Mouse (Mus musculus) G1E (cell line): ENCODE measurements around the gene Vps54. TPM values are rescaled to one million over a fixed set of nuclear protein-coding genes. Genes with fewer than 3 reads are reported as not detected.

Experiments
- ATAC-seq: 2 replicates; pipeline ENCODE4 v1.8.0; 2016; ENCODE audit warnings: mild to moderate bottlenecking; ENCODE audit not compliant: insufficient number of reproducible peaks, poor library complexity, low FRiP score, severe bottlenecking; ENCODE audit errors: extremely low read depth
- DNase-seq: peaks from one replicate; pipeline ENCODE4 v3.0.0; 2012; ENCODE audit warnings: low spot score
- H3K27me3 ChIP-seq: 2 replicates; pipeline ENCODE4 v1.6.1; 2012; ENCODE audit warnings: mild to moderate bottlenecking, low read length, inconsistent platforms; ENCODE audit not compliant: insufficient read depth
- H3K36me3 ChIP-seq: replicated peaks from 2 replicates; pipeline ENCODE3; 2012; ENCODE audit warnings: mild to moderate bottlenecking, inconsistent platforms
- H3K4me1 ChIP-seq: 2 replicates; pipeline ENCODE4 v1.6.1; 2012; ENCODE audit warnings: low read depth, low read length, inconsistent platforms, mixed read lengths; ENCODE audit not compliant: insufficient read depth
- H3K4me3 ChIP-seq: 2 replicates; pipeline ENCODE4 v1.5.1; 2012; ENCODE audit warnings: low read depth, mild to moderate bottlenecking, inconsistent platforms, low read length, moderate library complexity, mixed read lengths
- H3K9me3 ChIP-seq: replicated peaks from 2 replicates; pipeline ENCODE4 v1.6.1; 2012; ENCODE audit warnings: inconsistent platforms
- CTCF ChIP-seq: IDR thresholded peaks from 2 replicates; pipeline ENCODE4 v1.5.1; 2012; ENCODE audit warnings: low read depth, low read length, inconsistent platforms, mixed read lengths
- GATA1 ChIP-seq: IDR thresholded peaks from 2 replicates; pipeline ENCODE4 v1.6.1; 2012; ENCODE audit warnings: borderline replicate concordance, low read length, inconsistent platforms, mixed read lengths
- GATA2 ChIP-seq: IDR thresholded peaks from 2 replicates; pipeline ENCODE4 v1.6.1; 2012; ENCODE audit warnings: low read depth, low read length, inconsistent platforms, borderline replicate concordance
- POLR2AphosphoS5 ChIP-seq: IDR thresholded peaks from 2 replicates; pipeline ENCODE4 v1.6.1; 2012; ENCODE audit warnings: low read depth, low read length, inconsistent platforms; ENCODE audit not compliant: insufficient replicate concordance
- TAL1 ChIP-seq: conservative IDR thresholded peaks from 2 replicates; pipeline ENCODE4 v1.6.1; 2012; ENCODE audit warnings: low read depth, low read length, inconsistent platforms, mixed read lengths
- polyA plus RNA-seq: library from polyadenylated mRNA; stranded (reverse); fragments of >175 nt; gene quantifications from 2 replicates; pipeline ENCODE4 v1.2.3, GENCODE M21; 2012
- total RNA-seq, 2 experiments: library from RNA; stranded (forward) in 1 of 2; stranded (reverse) in 1 of 2; fragments of 200-1000 nt in 1 of 2; fragments of >200 nt in 1 of 2; fragmentation: Nextera tagmentation in 1 of 2; gene quantifications; 2 replicates each; pipeline ENCODE4 v1.2.3; 2014 to 2017

Vps54 gene
- total and polyA plus RNA-seq, 3 experiments: 1.4 to 55.4 (median 42.9) TPM

DNA sequence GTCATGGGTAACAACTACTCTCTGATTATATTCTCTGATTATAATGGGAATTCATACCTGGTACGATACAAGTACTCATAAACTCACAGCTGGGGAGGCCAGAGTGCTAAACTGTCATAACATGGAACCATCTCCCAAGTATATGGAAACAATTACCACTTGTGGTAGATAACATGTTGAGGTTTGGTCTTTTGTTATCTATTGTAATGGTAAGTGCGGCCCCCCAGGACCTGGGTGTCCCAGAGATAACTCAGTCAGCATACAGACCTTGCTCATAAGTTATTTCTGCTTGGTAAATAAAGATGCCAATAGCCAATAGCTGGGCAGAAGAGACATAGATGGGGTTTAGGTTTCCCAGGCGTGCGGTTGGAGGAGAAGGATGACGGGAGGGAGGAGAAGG, 104.4 kb downstream of the Vps54 start:
- no peak overlapping the region for H3K4me3 ChIP-seq
- DNase-seq: no peak
- no peak for ATAC-seq

GRCm38 (mm10) chr11:21346020-21346419, 106.9 kb downstream of the Vps54 start:
- ATAC-seq: no peak
- H3K36me3 ChIP-seq: peaks cover 9% of the 10 kb centered on the region
- H3K4me1 ChIP-seq: peaks cover 16% of the 10 kb centered on the region
- no peaks in the 10 kb centered on the region for H3K9me3 ChIP-seq
- H3K27me3 ChIP-seq: no peaks in the 10 kb centered on the region
- no peak overlapping the region for H3K4me3 ChIP-seq
- TF ChIP-seq TAL1: no peak
- no peak for TF ChIP-seq GATA1
- TF ChIP-seq CTCF: no peak
- DNase-seq: no peak

More for the DNA sequence above, 104.4 kb downstream of the Vps54 start:
- Histone ChIP-seq H3K27me3 (no peaks in the 10 kb centered on the region), H3K4me1 (peaks cover 6% of the 10 kb centered on the region), H3K9me3 (no peaks in the 10 kb centered on the region), H3K36me3 (peaks cover 7% of the 10 kb centered on the region)
- TF ChIP-seq GATA1: no peak
- no peak for TF ChIP-seq TAL1
- TF ChIP-seq CTCF: no peak
- TF ChIP-seq POLR2AphosphoS5: no peak
- TF ChIP-seq GATA2: no peak

DNA sequence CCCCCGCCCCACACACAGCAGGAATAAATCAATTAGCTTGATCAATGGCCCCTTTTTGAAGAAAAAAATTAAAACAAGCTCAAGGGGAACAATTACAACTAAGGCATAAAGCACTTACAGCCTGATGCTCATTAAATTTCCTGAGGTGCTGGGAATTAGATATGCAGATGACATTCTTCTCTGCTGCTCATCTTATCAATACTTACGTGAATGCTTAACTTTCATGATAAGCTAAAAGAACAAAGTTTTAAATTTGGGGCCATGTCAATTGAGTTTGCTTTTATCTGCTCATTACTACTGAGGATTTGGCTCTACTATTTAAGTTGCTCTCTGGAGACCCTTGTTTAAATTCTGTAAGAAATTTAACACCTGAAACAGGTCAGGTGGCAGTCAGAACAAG, 109.8 kb downstream of the Vps54 start:
- Histone ChIP-seq H3K4me1 (peaks cover 16% of the 10 kb centered on the region), H3K4me3 (no peak overlapping the region), H3K27me3 (no peaks in the 10 kb centered on the region), H3K36me3 (peaks cover 16% of the 10 kb centered on the region), H3K9me3 (no peaks in the 10 kb centered on the region)
- DNase-seq (no peak), ATAC-seq (no peak)
- TF ChIP-seq TAL1 (no peak), GATA2 (no peak), CTCF (no peak), POLR2AphosphoS5 (no peak), GATA1 (no peak)

- no peak for DNase-seq
- TF ChIP-seq CTCF: no peak
- TF ChIP-seq GATA2: no peak
- no peak for TF ChIP-seq TAL1
- TF ChIP-seq POLR2AphosphoS5: no peak
- no peak for TF ChIP-seq GATA1
Measured at GRCm38 (mm10) chr11:21351296-21351695, 112.2 kb downstream of the Vps54 start.

GRCm38 (mm10) chr11:21363144-21363940, 124.3 kb downstream of the Vps54 start:
- Histone ChIP-seq H3K9me3 (no peaks in the 10 kb centered on the region), H3K4me3 (no peak overlapping the region), H3K27me3 (no peaks in the 10 kb centered on the region), H3K36me3 (no peaks in the 10 kb centered on the region), H3K4me1 (no peaks in the 10 kb centered on the region)
- TF ChIP-seq POLR2AphosphoS5 (no peak), TAL1 (no peak), GATA1 (no peak), CTCF (no peak), GATA2 (no peak)
- ATAC-seq: no peak
- no peak for DNase-seq

More at GRCm38 (mm10) chr11:21351296-21351695, 112.2 kb downstream of the Vps54 start:
- Histone ChIP-seq H3K4me1 (peaks cover 16% of the 10 kb centered on the region), H3K36me3 (peaks cover 12% of the 10 kb centered on the region), H3K9me3 (no peaks in the 10 kb centered on the region), H3K4me3 (no peak overlapping the region), H3K27me3 (no peaks in the 10 kb centered on the region)
- no peak for ATAC-seq

DNA sequence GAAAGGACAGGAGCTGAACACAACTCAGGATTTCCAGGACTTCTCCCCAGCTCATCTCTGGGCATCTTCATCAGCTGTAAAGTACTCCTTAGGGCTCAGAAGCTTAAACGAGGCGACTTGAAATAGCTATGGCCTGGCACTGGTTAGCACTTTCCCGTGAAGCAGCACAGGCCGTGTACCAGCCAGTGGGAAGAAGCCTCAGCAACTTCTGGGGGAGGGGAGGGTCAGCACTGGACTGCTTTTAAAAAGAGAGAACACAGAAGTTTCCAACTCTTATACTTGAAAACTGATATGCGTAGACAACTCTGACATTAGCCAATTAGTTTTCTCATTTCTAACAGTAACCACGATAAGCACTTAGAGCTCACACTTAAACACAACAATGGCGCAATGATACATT, 129.4 kb downstream of the Vps54 start:
- no peaks in the 10 kb centered on the region for H3K36me3 ChIP-seq
- H3K4me1 ChIP-seq: peaks cover 15% of the 10 kb centered on the region
- no peak overlapping the region for H3K4me3 ChIP-seq
- DNase-seq: no peak
- H3K9me3 ChIP-seq: no peaks in the 10 kb centered on the region
- H3K27me3 ChIP-seq: peaks cover 7% of the 10 kb centered on the region
- TF ChIP-seq TAL1 (no peak), GATA1 (no peak), POLR2AphosphoS5 (no peak), CTCF (no peak), GATA2 (no peak)
- ATAC-seq: no peak
